Mouse (Mus musculus) CH12F3 (cell line): ENCODE results near the gene Ndufa13.
"Not testable (repeated sequence)": the region's sequence is repeated elsewhere in the genome, so short reads cannot be mapped to it uniquely, and the experiment has no call there.

Experiments
- in situ Hi-C: fragments of 300-500 bp; cut with MboI; formaldehyde crosslinking; loops from 2 replicates; pipeline ENCODE4 v1.14.3; 2020; ENCODE audit warnings: low sequenced_read_pairs

The Ndufa13 gene

DNA sequence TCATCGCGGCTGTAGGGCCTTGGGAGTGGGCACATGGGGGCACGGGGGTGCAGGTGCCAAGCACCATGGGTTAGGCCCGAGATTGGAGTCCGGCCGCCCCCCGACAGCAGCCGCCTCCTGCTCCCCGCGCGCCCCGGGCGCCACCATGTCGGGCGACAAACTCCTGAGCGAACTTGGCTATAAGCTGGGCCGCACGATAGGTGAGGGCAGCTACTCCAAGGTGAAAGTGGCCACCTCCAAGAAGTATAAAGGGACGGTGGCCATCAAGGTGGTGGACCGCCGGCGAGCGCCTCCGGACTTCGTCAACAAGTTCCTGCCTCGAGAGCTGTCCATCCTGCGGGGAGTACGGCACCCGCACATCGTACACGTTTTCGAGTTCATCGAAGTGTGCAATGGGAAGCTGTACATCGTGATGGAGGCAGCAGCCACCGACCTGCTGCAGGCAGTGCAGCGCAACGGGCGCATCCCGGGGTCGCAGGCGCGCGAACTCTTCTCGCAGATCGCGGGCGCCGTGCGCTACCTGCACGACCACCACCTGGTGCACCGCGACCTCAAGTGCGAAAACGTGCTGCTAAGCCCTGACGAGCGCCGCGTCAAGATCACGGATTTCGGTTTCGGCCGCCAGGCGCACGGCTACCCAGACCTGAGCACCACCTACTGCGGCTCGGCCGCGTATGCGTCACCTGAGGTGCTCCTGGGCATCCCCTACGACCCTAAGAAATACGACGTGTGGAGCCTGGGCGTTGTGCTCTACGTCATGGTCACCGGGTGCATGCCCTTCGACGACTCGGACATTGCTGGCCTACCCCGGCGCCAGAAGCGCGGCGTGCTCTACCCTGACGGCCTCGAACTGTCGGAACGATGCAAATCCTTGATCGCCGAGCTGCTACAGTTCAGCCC, at the start of gene Ndufa13, which contains the start of the genes Tssk6 and Yjefn3:
Gene Ndufa13 (minus strand): TSS at position 396 of the 900 bp plus-strand sequence.
Gene Tssk6 (plus strand): TSS at position 22 of the 900 bp plus-strand sequence.
Gene Yjefn3 (minus strand): TSS at position 550 of the 900 bp plus-strand sequence.
- in situ Hi-C loops = no loop called here

DNA sequence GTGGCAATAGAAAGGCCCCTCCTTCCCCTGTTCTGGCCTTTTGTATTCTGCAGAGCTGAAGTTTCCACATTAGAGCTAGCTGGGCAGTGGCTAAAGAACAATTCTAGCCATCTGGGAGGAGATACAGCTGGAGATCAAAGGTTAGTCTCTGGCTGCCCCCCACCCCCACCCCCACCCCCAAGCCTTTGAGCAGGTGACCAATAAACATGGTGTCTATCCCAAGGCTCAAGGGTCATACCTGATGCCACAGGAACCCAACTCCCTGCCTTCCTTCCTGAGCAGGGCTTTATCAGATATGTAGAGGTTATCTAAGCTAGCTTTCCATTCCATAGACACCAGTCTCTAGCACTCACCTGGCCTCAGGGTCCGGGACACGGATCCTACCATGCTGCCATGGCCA, 47.9 kb upstream of the Ndufa13 start:
- in situ Hi-C loops = no loop called here

DNA sequence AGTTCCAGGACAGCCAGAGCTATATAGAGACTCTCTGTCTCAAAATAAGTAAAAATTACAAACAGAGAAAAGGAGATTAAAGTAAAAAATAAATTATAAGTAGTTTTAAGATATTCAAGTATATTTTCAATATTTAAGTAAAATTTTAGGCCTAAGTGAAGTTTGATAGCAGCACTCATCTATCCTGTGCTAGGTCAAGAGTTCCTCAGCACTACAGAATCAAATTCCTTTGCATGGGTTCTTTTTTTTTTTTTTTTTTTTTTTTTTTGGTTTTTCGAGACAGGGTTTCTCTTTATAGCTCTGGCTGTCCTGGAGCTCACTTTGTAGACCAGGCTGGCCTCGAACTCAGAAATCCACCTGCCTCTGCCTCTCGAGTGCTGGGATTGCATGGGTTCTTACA, 40.1 kb upstream of the Ndufa13 start:
- in situ Hi-C loops = not testable (repeated sequence)

DNA sequence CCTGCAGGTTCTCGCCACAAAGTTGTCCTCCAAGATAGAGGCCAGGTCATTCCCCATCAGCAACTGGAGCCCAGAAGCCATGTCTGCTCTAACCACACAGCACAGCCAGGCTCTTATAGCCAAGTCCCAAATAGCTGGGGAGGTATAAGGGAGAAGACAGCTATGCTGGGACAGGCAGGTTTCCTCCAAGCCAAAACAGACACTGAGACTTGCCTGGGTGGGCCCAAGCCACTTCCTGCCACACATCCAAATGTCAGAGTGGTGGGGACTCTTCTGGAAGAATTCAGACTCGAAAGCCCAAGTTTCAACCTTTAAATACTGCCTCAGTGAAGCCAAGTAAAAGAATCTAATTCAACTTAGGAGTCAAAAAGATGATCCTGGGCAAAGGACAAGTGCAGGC, 38.0 kb upstream of the Ndufa13 start:
- in situ Hi-C loops = no loop called here

DNA sequence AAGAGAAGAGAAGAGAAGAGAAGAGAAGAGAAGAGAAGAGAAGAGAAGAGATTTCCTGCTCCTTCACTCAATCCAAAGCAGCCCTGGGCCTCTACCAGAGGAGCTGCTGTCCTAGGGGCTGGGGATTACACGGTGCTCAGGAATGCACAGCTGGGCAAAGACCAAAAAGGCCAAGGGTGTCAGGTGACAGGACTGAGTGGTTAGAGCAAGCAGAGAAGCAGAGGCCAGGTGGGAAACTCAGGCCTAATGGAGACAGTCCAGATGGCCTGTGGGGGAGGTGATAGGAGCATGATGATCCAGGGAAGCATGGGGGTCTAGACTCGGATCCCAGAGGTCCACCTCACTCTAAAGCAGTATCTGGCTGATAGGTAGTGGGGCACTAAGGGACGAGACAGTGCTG, 37.3 kb upstream of the Ndufa13 start:
- in situ Hi-C loops = no loop called here

DNA sequence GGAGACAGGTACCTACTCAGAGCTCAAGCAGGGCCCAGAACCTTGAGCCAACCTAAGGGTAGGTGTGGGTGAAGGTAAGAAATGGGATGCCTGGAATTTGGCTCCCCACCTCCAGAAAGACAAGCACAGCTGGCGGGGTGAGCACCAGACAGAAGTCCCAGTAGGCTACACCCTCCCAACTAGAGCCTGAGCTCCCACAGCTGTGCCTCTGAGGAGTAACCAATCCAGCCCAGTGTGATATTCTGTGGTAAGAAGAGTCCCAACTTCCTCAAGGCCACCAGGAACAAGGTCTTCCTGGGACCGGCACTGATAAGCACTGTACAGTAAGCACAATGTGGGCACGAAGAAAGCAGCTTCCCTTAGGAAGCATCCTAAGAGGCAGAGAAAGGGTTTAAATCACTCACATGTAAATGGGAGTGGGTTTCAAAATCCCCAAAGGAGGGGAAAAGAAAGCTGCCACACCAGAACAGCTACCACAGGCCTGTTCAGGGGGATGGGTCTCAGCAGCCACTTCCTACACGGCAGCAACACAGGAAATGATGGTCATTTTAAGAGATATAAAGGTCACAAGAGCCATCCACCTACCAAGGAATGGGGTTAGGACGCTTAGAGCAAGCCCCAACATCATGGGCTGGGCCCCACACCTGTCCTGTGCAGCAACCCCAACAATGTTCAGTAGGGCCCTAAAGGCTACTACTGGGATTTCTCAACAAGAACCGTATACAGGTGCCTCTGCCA, 36.1 kb upstream of the Ndufa13 start:
- in situ Hi-C loops = no loop called here

DNA sequence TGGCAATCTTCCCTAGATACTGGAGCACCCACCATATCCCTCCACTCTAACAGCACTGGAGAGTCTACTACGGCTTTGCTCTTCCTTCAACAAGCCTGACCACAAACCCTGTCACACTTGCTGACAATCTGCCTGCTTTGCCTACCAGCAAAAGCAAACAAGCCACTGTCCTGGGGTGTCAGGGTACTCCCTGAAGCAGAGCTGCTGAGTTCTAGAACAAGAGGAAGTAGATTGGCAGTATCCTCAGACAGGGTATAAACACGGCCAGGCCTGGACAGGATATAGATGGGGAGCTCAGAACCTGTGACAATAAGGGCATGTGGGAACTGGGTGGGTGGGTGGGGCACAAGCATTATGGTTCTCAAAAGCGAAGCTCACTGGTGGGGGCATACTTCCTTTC, 35.1 kb upstream of the Ndufa13 start:
- in situ Hi-C loops = no loop called here

DNA sequence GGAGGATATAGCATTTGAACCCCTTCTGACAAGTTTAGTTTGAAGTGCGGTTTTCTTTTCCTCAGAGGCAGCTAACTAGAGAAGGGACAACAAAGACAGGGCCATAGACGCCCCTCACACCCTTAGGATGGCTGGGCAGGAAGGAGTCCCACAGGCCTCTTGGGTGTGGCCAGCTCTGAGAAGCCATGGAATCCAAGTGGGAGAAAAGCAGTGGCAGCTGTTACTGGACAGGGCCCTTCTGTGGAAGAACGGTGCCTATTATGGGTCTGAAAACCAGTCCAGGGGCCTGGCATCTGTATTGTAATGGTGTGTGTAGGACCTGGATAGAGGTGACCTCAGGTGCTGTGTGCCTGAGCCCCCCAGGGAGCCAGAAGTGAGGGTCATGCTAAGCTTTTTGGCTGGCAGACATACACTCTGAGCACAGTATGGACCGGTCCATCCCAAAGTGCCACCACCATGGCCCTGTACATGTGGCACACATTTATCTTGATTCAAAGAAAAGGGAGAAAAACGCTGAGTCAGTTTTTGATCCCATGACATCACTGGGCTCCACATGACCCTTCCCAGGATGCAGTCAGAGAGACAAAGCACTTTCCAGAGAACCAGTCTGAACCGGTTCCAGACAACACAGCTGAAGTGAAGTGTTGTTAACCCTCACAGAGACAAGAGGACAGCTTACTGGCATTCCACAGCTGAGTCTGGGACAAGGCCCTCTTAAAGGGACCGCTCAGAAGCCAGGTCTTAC, 33.9 kb upstream of the Ndufa13 start:
- in situ Hi-C loops = no loop called here

DNA sequence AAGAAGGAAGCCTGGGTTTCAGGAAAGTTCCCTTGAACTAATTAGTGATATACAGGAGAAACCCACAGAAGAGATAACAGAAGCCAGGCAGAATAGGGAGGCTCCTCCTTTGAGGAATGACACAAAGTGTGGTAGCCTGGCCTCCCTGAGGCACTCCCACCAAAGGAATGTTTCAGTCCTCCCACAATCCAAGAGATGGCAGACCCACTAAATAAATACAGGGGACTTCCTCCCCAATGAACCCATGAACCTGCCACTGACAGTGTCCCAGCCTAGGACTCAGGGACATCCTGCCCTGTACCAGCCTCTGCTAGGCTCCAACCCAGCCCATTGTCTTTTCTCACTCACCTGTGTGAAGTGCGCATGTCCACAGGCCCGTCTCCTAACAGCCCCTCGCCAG, 33.1 kb upstream of the Ndufa13 start:
- in situ Hi-C loops = no loop called here

DNA sequence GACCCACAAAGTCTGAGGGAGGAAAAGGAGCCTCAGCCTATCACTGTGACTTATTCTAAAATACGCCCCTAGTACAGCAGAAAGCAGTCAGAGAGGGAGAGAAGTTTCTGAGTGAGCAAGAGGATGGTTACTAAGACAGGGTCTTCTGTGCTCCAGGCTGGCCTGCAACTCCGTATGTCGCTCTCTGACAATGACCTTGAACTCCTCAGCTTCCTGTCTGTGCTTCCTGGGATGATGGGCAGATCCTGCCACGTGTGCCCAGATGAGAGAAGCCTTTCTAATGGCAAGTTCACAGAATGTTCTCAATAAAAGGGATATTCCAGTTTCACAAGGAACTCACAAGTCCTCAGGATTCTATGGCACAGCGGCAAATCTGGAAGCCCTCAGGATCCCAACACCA, 32.2 kb upstream of the Ndufa13 start:
- in situ Hi-C loops = no loop called here

DNA sequence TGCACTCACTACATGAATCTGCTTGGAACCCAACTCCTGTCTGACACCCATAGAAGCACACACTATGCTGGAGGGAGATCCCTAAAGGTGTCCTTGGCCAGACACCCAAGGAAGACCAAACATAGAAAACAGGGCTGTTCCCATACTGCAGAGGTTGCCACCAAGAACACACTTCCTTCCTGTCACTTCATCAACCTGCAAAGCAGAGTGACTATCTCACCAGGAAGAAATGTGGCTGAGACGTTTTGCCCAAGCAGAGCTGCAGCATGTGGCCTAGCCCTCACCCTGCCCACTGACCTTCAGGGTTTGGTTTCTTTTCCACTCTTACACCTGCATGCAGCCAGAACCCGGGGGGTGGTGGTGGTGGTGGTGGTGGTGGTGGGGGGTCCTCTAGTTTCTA, 31.5 kb upstream of the Ndufa13 start:
- in situ Hi-C loops = no loop called here

DNA sequence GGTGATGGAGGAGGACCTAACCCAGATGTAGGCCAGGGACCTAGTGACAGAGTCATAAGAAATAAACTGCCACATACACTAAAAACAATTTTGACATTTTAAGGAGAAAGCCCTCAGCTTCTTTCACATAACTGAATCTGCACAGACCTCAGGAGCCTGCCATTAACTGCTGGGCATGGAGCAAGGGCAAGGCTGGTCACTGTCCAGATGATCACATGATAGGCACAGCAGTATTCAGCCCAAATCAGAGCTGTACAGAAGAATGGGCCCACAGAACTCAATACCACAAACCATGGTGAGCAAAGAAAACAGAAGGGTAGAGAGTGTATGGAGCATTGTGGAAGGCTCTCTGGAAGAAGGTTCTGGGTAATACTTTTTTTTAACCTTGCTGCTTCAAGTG, 24.5 kb upstream of the Ndufa13 start:
- in situ Hi-C loops = no loop called here

DNA sequence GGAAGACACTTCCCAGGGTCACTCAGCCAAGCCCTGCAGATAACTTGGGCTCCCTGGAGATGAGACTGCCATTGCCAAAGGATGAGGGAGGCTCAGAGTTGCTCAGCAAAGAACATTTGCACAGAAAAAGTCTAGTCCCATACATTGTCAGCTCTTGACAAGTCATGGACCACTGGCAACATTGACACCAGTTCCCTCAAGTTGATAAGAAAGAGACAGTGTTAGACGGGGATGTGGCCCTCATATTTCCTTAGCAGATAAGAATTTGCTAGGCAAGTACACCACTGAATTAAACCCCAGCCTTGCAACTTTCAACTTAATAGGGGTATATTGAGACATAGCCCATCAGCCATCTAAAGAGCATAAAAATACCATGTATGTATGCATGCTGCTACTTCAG, 21.6 kb upstream of the Ndufa13 start:
- in situ Hi-C loops = no loop called here

DNA sequence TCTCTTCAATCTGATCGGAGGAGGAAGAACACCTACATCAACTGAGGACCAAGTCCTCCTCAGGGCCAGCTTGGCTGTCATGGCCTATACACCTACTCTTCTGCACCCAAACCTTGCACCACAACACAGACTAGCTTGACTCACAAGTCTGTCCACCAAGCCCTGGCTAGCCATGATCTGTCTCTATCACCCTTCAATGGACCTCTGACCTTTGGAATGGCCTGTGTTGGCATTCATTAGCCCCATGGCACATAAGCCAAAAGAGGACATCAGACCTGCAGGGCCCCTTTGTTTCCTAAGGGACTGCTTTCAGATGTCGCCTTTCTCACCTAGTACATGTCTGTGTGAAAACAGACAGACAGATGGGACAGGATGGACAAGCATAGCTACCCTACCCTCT, 18.8 kb upstream of the Ndufa13 start:
- in situ Hi-C loops = no loop called here

DNA sequence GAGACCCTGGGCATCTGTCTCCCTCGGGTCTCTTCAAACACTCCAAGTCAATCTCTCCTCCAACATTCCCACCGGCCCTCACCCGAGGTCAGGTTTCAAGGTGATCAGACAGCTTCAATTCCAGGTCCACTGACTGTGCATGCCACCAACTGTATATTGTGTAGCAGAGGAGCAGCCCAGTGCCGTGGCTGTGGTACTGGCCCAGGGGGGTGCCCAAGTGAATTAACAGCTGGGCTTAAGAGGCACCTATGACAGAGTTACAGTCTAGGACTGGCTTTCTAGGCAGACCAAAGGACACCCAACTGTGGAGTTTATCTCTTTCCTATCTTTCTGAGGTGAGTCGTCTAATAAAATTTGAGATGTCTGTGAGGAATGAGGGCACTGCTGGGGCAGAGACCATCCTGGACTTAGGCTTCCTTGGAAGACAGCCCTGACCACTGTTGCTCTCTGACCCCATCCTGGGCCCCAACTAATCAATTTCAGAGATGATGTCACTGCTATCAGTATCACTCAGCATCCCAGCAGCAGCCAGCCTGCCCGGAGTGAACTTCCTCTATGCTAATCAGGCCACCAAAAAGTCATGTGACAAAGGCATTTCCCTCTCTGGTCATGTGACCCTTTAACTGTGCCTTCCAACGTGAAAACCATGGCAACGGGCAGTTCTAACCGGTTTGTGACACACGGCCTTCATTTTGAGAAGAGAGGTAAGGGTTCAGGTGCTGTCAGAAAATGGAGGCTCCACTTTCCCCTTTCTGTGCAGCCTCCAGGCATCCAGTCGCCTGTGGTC, 17.7 kb upstream of the Ndufa13 start:
- in situ Hi-C loops = loop anchor here (5.0 kb wide), 1 partner anchor 82 kb away; no protein-coding TSS in a partner anchor

DNA sequence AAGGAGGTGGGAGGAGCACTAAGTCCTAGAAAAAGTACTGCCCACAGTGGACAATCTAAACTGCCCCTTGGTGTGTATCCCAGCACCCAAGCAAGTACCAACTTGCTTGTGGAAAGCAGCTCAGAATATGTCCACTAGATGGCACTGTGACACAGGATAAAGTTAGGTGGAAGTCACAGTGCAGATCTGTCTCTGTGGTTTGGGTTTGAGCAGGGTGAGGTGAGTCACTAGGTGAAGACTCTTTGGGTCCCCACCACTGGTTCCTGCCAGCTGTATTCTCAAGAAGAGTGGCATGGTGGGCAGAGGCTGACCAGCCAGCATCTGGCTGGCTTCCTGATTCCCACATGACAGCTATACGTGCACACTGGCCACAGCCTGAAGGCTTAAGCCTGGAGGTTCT, 16.7 kb upstream of the Ndufa13 start:
- in situ Hi-C loops = loop anchor here (5.0 kb wide), 1 partner anchor 83 kb away; no protein-coding TSS in a partner anchor

DNA sequence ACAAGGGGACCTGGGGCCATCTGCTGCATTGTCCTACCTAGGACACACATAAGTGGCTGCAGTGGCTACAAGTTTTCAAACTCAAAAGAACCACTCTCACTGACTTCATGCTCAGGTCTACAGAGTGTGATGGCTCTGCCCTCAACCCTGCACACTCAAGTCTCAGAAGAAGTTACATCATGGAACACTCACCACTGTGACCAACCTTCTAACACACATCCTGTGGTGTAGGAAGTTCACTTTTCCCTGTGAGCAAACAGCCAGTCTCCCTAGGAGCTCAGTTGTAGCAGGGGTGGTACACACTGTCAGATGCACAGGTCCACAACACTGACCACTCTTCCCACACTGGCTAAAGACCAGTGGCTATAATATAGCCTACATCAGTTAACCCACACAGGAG, 16.1 kb upstream of the Ndufa13 start:
- in situ Hi-C loops = loop anchor here (5.0 kb wide), 1 partner anchor 84 kb away; no protein-coding TSS in a partner anchor

DNA sequence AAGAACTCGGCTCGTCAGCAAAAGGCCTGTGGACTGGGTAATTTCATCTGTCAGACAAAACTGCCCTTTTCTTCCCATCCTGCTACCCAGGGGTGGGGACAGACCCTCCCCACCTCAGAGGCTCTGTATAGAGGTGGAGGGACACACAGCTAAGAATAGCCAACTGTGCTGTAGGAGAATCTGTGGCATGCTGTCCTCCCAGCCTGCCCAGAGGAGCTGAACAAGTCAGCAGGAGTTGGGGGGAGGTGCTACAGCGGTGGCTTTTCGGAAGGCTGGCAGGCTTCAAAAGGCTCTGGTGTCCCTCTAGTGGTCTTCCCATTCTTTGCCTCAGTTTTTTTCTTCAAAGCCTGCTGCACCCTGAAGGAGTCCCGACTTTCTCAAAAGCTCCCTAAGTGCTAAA, 13.4 kb upstream of the Ndufa13 start:
- in situ Hi-C loops = loop anchor here (5.0 kb wide), 1 partner anchor 87 kb away; no protein-coding TSS in a partner anchor

DNA sequence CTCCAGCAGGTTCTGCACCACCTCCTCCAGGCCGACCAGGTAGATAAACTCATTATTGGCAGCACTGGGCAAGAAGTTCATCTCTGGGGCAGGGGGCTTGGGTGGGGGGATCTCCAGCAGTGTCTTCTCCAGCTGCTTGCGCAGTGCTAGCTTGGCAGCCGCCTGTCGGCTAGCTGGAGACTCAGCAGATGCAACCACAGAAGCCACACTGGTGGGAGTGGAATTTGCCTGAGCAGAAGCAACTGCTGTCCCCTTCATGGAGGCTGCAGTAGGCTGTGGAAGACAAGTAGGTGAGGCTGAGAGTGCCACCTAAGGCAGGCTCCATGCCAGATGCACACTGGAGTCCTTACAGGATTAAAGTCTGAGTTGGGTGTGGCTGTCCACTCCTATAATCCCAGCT, 12.2 kb upstream of the Ndufa13 start:
- in situ Hi-C loops = no loop called here

DNA sequence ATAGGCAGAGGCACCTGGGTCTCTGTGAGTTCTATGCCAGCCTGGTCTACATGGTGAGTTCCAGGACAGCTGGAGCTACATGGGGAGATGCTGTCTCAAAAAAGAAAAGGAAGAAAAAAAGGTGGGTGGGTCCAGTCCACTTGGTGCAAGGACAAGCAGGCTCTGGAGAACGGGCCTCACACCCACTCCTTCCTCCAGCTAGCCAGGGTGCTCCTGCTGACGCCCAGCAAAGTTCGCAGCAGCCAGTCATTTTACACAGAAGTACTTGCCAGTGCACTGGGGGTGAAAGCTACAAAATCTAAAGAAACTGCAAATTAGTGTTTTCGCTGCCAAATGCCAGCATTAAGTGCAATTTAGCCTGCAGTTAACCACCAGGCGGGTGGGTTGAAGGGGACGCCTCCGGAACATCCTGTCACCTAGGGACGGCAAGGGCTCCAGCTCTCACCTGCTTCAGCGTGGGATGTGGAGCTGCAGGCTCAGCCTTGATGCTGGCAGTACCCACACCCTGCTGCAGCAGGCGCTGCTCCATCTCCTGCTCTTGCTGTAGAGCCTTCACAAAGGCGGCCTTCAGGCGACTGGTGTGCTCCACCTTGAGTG, 10.2 kb upstream of the Ndufa13 start:
- in situ Hi-C loops = no loop called here
